Mouse (Mus musculus) bone marrow macrophage, adult 2 months (primary cell): Measurements from ENCODE around the gene Rasl10b.

ENCODE experiments used
- CTCF ChIP-seq: IDR thresholded peaks from 2 replicates; pipeline ENCODE4 v1.5.1; 2012; ENCODE audit warnings: low read depth, mild to moderate bottlenecking, low read length, moderate library complexity
- POLR2A ChIP-seq: IDR thresholded peaks from 2 replicates; pipeline ENCODE4 v1.6.1; 2012; ENCODE audit warnings: mild to moderate bottlenecking, low read depth, low read length, borderline replicate concordance

DNA sequence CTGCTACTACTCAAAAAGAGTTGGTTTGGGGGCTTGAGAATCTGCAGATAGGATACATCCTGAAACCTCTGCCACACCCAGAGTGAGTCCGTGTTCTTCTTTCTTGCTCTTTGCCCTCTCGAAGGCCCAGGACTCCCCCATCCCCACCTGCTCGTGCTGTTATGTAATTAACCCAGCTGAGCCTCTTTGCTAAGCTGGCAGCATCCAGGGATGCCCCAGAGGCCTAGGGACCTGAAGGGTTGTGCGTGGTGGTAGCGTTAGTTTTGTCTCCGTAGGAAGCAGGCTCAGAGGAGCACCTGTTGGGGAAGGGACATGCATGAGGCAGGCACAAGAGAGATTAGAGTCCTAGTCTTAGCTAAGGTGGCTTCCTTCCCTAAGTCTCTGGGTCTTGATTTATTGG lies 1.6 kb downstream of the Rasl10b start:
- no peak for TF ChIP-seq POLR2A
- TF ChIP-seq CTCF = no peak
